Mouse (Mus musculus) central nervous system, embryonic 11.5 days (tissue): Measurements from ENCODE around the gene Fgf11. TPM values are rescaled to one million over a fixed set of nuclear protein-coding genes. Genes with fewer than 3 reads are reported as not detected.

Experiments
- polyA plus RNA-seq: library from polyadenylated mRNA; depleted of rRNA; stranded (reverse); fragments of >200 nt; gene quantifications from 2 replicates; pipeline ENCODE4 v1.2.3, GENCODE M21; 2012; rRNA removed

Fgf11 gene
- polyA plus RNA-seq: 4.7 and 7.5 TPM in 2 replicates

GRCm38 (mm10) chr11:69801379-69801977, at the start of gene Fgf11:
Gene Fgf11 (minus strand): TSS chr11:69801857.

GRCm38 (mm10) chr11:69846198-69846680, 44.6 kb upstream of the Fgf11 start, which contains the start of gene Plscr3:
Gene Plscr3 (plus strand): TSS chr11:69846376.

DNA sequence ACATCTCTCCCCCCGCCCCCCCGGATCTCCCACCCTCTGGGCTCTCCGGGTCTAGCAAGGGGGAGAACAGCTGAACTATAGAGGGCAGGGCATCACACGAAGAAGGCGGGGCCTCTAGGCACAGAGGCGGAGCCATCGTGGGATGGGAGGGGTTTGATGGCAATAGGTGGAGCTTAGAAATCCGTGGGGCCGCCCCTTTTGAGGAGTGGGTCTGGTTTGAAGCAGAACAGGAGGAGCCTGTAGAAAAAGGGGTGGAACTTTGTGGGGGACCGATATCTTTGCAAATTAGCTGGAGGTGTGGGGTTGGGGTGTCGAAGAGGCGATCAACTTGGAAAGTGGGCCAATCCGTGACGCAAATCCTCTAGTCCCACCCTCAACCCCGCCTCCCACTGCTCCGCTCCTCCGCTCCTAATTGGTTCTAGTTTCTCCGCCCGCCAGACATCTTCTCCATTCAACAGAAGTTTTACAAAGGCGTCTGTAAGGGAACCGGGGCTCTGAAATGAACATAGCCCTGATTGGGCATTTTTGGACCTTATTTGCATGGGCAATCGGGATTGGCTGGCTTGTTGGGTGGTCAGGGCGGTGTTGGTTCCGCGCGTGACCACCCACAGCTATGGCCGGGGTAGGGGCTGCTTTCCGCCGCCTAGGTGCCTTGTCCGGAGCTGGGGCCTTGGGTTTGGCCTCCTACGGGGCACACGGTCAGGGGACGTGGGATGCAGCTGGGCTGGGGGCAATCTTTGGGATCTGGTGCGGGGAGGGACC, 36.5 kb upstream of the Fgf11 start, which contains the start of gene Tmem256:
TSS of gene Tmem256 (plus strand) at position 563 of the 762 bp plus-strand sequence.

DNA sequence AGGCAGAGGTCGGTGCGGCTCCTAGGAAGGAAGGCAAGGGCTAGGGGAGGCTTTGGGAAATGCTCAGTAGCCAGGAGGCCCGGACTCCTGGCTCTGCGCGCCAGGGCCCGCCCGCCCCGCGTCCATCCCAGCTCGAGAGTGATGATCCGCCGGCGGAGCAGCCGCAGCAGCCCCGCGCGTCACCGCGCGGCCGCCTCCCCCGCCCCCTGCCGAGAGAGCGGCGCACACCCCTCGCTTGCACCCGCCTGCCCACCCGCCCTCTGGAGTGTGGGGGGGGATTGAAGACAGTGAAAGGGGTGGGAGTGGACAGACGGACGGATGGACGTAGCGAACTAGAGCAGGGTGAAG, 35.9 kb upstream of the Fgf11 start, which contains the start of gene Nlgn2:
TSS of gene Nlgn2 (minus strand) at position 181 of the 348 bp plus-strand sequence.

GRCm38 (mm10) chr11:69822080-69822479, 20.4 kb upstream of the Fgf11 start, which contains the start of gene Spem1:
Gene Spem1 (minus strand): TSS chr11:69822180.

GRCm38 (mm10) chr11:69818365-69818764, 16.7 kb upstream of the Fgf11 start, which contains the start of gene Spem2:
Gene Spem2 (minus strand): TSS chr11:69818465.

DNA sequence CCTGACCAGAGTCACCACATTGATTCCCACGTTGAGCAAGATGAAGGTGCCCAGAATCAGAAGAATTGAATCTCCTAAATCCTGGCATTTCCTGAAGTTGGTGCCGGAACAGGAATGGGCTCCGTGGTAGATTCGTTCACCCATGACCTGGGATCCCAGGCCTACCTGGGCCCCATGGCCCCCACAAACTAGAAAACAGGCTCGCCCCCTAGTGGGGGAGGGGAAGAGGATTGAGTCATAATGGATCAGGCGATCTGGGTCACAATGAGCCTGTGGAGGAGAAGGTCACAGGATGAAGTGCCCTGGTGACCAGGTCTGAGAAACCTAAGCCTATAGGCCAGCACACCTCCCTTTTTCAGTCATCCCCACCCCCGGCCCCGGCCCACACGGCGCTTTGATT, 13.5 kb upstream of the Fgf11 start, which contains the start of gene Gm39566:
TSS of gene Gm39566 (minus strand) at position 144 of the 400 bp plus-strand sequence.

DNA sequence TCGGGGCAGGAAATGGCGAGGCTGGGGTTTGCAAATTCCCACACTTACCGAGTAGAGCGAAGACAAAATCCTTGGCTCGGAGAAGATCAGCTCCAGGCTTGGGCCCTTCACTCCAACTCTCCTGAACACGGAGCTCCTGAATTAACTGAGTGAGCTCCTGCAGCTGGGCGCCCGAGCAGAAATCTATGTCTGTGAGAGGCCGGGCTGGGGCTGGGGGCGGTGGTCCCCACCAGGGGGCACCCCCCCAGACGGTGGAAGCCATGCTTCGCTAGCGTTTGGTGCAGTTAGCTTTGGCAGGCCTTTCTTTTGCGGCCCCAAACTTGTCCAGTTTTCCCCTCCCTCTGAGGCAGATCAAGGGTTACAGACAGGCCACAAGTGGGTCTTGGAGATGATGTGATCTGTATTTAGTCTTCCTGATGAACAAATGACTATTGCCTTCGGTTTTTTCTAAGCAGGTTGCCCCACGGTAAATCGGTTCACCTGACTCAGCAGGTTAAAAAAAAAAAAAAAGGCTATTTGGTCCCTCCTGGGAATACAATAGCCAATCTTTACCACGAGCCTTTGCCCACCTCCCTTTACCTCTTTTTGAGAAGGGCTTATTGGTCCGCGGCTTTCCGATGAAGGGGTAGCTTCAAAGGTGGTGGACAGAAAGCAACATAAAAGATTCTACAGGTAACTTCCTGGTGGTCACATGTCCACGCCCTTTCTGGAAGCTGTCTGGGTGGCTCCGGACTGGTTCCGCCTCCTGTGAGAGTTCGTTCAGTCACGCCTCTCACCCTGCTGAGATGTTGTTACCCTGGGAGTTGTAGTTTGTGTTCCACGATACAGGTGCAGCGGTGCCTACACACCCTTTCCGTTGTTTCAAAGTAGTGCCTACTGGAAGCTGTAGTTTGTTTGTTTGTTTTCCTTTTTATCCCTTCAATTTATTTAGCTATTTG, 3.6 kb upstream of the Fgf11 start, which contains the start of gene Tmem102:
TSS of gene Tmem102 (minus strand) at position 653 of the 938 bp plus-strand sequence.

GRCm38 (mm10) chr11:69795168-69795982, 6.3 kb downstream of the Fgf11 start, which contains the start of gene Chrnb1:
Gene Chrnb1 (minus strand): TSS chr11:69795943.

DNA sequence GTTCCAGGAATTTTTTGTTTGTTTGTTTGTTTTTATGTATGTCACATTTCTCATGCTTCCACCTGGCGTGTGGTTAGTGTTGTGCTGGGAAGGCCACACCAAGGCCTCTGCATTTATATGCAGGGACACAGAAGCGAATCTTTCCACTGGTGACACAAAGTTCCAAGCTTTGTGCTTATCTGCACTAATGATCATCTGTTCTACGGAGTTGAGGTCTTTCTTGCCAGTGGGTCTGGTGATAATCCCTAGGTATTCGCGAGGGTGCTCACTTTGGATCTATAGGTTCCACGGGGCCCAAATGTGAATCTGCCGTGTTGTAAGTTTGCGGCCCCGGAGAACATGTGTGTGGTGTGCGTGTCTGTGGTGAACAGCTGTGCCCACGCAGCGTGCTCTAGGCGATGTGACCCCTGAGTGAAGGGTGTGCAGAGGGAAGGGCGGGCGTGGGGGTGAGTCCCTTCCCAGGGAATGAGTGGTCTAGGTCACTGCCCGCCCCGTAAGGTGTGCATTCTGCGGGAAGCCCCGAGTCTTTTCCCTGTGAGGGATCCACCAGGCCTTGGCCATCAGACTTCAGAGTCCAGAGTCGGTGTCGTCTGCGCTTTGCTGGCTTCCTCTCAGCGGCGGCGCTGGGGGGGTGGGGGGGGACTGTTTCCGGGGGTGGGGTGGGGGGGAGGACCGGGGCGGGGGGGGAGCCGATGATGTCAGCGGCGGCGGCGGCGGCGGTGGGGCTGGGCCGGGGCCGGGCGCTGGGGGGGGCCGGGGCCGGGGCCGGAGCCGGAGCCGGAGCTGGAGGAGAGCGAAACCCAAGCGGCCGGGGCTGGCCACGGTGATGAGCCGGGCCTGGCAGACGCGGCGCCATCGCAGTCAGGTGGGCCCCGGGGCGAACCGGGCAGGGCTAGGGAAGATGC, 36.2 kb downstream of the Fgf11 start, which contains the start of gene Zbtb4:
TSS of gene Zbtb4 (plus strand) at position 692 of the 905 bp plus-strand sequence.

GRCm38 (mm10) chr11:69761868-69762267, 39.8 kb downstream of the Fgf11 start, which contains the start of gene Slc35g3:
Gene Slc35g3 (minus strand): TSS chr11:69761968.

DNA sequence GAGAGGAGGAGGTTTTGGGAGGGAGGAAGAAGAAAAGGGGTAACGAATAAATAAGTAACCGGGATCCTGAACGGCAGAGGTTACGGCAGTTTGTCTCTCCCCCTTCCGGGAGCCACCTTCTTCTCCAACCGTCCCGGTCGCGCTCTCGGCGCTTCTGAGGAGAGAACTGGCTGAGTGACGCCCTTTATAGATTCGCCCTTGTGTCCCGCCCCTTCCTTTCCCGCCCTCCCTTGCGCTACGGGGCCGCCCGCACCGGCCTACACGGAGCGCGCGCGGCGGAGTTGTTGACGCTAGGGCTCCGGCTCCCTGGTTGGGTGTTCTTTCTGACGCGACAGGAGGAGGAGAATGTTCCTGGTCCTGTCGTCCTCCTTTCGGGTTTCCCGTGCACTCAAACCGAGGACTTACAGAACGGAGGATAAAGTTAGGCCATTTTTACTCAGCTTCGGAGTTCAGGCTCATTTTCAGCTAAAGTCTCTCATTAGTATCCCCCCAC, 43.1 kb downstream of the Fgf11 start, which contains the start of gene Polr2a:
TSS of gene Polr2a (minus strand) at position 160 of the 493 bp plus-strand sequence.

Other genes with a start within 250 kb of the Fgf11 start
- gene Efnb3, start 241.7 kb downstream of the Fgf11 start, polyA plus RNA-seq: 60.4 and 60.6 TPM in 2 replicates
- 22.5 and 33.0 TPM in 2 replicates for gene Wrap53, start 221.6 kb downstream of the Fgf11 start, polyA plus RNA-seq
- gene Trp53, start 221.5 kb downstream of the Fgf11 start, polyA plus RNA-seq: 151 and 154 TPM in 2 replicates
- gene Atp1b2, start 195.9 kb downstream of the Fgf11 start, polyA plus RNA-seq: 11.4 and 13.4 TPM in 2 replicates
- gene Shbg, start 184.0 kb downstream of the Fgf11 start, polyA plus RNA-seq: 0.86 and 1.6 TPM in 2 replicates
- 14.8 and 16.0 TPM in 2 replicates for gene Sat2, start 179.8 kb downstream of the Fgf11 start, polyA plus RNA-seq
- gene Fxr2, start 168.9 kb downstream of the Fgf11 start, polyA plus RNA-seq: 126 and 156 TPM in 2 replicates
- 0.12 and 0.22 TPM in 2 replicates for gene Sox15, start 146.5 kb downstream of the Fgf11 start, polyA plus RNA-seq
- 97.0 and 101 TPM in 2 replicates for gene Mpdu1, start 139.2 kb downstream of the Fgf11 start, polyA plus RNA-seq
- gene Cd68, start 135.7 kb downstream of the Fgf11 start, polyA plus RNA-seq: 4.7 and 9.4 TPM in 2 replicates
- gene Eif4a1, start 129.4 kb downstream of the Fgf11 start, polyA plus RNA-seq: 1,301 and 1,419 TPM in 2 replicates
- gene Senp3, start 119.8 kb downstream of the Fgf11 start, polyA plus RNA-seq: 92.5 and 186 TPM in 2 replicates
- 0.29 and 0.97 TPM in 2 replicates for gene Tnfsf13, start 116.1 kb downstream of the Fgf11 start, polyA plus RNA-seq
- gene Tnfsf12, start 106.0 kb downstream of the Fgf11 start, polyA plus RNA-seq: 4.4 and 4.9 TPM in 2 replicates
- 1.7 and 2.3 TPM in 2 replicates for gene Tnfsfm13, start 105.8 kb downstream of the Fgf11 start, polyA plus RNA-seq
- gene Polr2a, start 43.2 kb downstream of the Fgf11 start, polyA plus RNA-seq: 48.6 and 79.6 TPM in 2 replicates
- gene Slc35g3, start 39.9 kb downstream of the Fgf11 start, polyA plus RNA-seq: 0.16 and 0.30 TPM in 2 replicates
- 4.7 and 5.0 TPM in 2 replicates for gene Zbtb4, start 35.9 kb downstream of the Fgf11 start, polyA plus RNA-seq
- 1.7 and 15.7 TPM in 2 replicates for gene Chrnb1, start 5.9 kb downstream of the Fgf11 start, polyA plus RNA-seq
- 0.19 and 0.27 TPM in 2 replicates for gene Tmem102, start 3.8 kb upstream of the Fgf11 start, polyA plus RNA-seq
- not detected in 2 replicates for gene Gm39566, start 13.4 kb upstream of the Fgf11 start, polyA plus RNA-seq
- not detected in 2 replicates for gene Spem2, start 16.6 kb upstream of the Fgf11 start, polyA plus RNA-seq
- gene Spem1, start 20.3 kb upstream of the Fgf11 start, polyA plus RNA-seq: 0.80 and 0.86 TPM in 2 replicates
- 70.3 and 84.9 TPM in 2 replicates for gene Nlgn2, start 35.9 kb upstream of the Fgf11 start, polyA plus RNA-seq
- gene Tmem256, start 36.7 kb upstream of the Fgf11 start, polyA plus RNA-seq: 137 and 187 TPM in 2 replicates
- 60.2 and 99.9 TPM in 2 replicates for gene Plscr3, start 44.5 kb upstream of the Fgf11 start, polyA plus RNA-seq
- 0.25 and 0.65 TPM in 2 replicates for gene Tnk1, start 56.9 kb upstream of the Fgf11 start, polyA plus RNA-seq
- gene Tmem95, start 76.2 kb upstream of the Fgf11 start, polyA plus RNA-seq: not detected in 2 replicates
- 2.3 and 2.9 TPM in 2 replicates for gene Kctd11, start 79.5 kb upstream of the Fgf11 start, polyA plus RNA-seq
- 2.0 and 2.4 TPM in 2 replicates for gene Acap1, start 93.7 kb upstream of the Fgf11 start, polyA plus RNA-seq
- 10.4 and 14.1 TPM in 2 replicates for gene 2810408A11Rik, start 99.1 kb upstream of the Fgf11 start, polyA plus RNA-seq
- gene Neurl4, start 99.2 kb upstream of the Fgf11 start, polyA plus RNA-seq: 86.7 and 121 TPM in 2 replicates
- gene Gps2, start 112.0 kb upstream of the Fgf11 start, polyA plus RNA-seq: 71.0 and 88.1 TPM in 2 replicates
- gene Eif5a, start 120.1 kb upstream of the Fgf11 start, polyA plus RNA-seq: 1,164 and 1,181 TPM in 2 replicates
- 23.1 and 36.5 TPM in 2 replicates for gene Ybx2, start 133.9 kb upstream of the Fgf11 start, polyA plus RNA-seq
- gene Slc2a4, start 146.3 kb upstream of the Fgf11 start, polyA plus RNA-seq: 10.3 and 24.4 TPM in 2 replicates
- 2.3 and 5.7 TPM in 2 replicates for gene Cldn7, start 162.9 kb upstream of the Fgf11 start, polyA plus RNA-seq
- gene Ctdnep1, start 179.3 kb upstream of the Fgf11 start, polyA plus RNA-seq: 88.4 and 139 TPM in 2 replicates
- gene Elp5, start 180.7 kb upstream of the Fgf11 start, polyA plus RNA-seq: 112 and 147 TPM in 2 replicates
- gene Gabarap, start 189.3 kb upstream of the Fgf11 start, polyA plus RNA-seq: 303 and 380 TPM in 2 replicates
- gene Phf23, start 193.9 kb upstream of the Fgf11 start, polyA plus RNA-seq: 66.5 and 98.1 TPM in 2 replicates
- 32.7 and 40.0 TPM in 2 replicates for gene Dvl2, start 198.7 kb upstream of the Fgf11 start, polyA plus RNA-seq
- 32.6 and 38.6 TPM in 2 replicates for gene Acadvl, start 213.6 kb upstream of the Fgf11 start, polyA plus RNA-seq
- 71.2 and 101 TPM in 2 replicates for gene Dlg4, start 215.1 kb upstream of the Fgf11 start, polyA plus RNA-seq